Mouse (Mus musculus) hindbrain, embryonic 13.5 days (tissue): ENCODE measurements at regions not wholly inside any gene's neighbourhood (a gene's known extent, or its start where the extent isn't known, plus 50 kb on each side); places are given as distances from the start of the nearest gene placed in this dataset.
"Not testable (repeated sequence)": the region's sequence is repeated elsewhere in the genome, so short reads cannot be mapped to it uniquely, and the experiment has no call there.

Experiments
- ATAC-seq: fragments of 200-750 bp; cut with Nextera tagmentation; 2 replicates; pipeline ENCODE4 v1.8.0; 2017; ENCODE audit warnings: moderate TSS enrichment; ENCODE audit not compliant: low FRiP score
- H3K27ac ChIP-seq: fragments of 300-500 bp; sonication (generic); 2 replicates; pipeline ENCODE4 v1.5.1; 2015; ENCODE audit warnings: inconsistent platforms, mild to moderate bottlenecking, moderate library complexity
- H3K27me3 ChIP-seq: fragments of 300-500 bp; sonication (generic); 2 replicates; pipeline ENCODE4 v1.6.1; 2015; ENCODE audit warnings: mild to moderate bottlenecking, inconsistent platforms
- H3K36me3 ChIP-seq: fragments of 300-500 bp; sonication (generic); 2 replicates; pipeline ENCODE4 v1.6.1; 2015; ENCODE audit warnings: mild to moderate bottlenecking, inconsistent platforms
- H3K4me1 ChIP-seq: fragments of 300-500 bp; sonication (generic); replicated peaks from 2 replicates; pipeline ENCODE4 v1.6.1; 2015; ENCODE audit warnings: inconsistent platforms
- H3K4me2 ChIP-seq: fragments of 300-500 bp; sonication (generic); 2 replicates; pipeline ENCODE4 v1.6.1; 2015; ENCODE audit warnings: inconsistent platforms, mild to moderate bottlenecking, moderate library complexity
- H3K4me3 ChIP-seq: fragments of 300-500 bp; sonication (generic); 2 replicates; pipeline ENCODE4 v1.5.1; 2015; ENCODE audit warnings: mild to moderate bottlenecking, inconsistent platforms
- H3K9ac ChIP-seq: fragments of 300-500 bp; sonication (generic); 2 replicates; pipeline ENCODE4 v1.6.1; 2015; ENCODE audit warnings: mild to moderate bottlenecking, inconsistent platforms
- H3K9me3 ChIP-seq: fragments of 300-500 bp; sonication (generic); 2 replicates; pipeline ENCODE4 v1.6.1; 2016; ENCODE audit warnings: inconsistent platforms
- WGBS: fragments of 180-500 bp; shearing (Covaris S2); methylation state at CpG from one replicate; pipeline ENCODE4 v1.1.7; 2015; 5-methylcytosine and 5-hydroxymethylcytosine counted together

DNA sequence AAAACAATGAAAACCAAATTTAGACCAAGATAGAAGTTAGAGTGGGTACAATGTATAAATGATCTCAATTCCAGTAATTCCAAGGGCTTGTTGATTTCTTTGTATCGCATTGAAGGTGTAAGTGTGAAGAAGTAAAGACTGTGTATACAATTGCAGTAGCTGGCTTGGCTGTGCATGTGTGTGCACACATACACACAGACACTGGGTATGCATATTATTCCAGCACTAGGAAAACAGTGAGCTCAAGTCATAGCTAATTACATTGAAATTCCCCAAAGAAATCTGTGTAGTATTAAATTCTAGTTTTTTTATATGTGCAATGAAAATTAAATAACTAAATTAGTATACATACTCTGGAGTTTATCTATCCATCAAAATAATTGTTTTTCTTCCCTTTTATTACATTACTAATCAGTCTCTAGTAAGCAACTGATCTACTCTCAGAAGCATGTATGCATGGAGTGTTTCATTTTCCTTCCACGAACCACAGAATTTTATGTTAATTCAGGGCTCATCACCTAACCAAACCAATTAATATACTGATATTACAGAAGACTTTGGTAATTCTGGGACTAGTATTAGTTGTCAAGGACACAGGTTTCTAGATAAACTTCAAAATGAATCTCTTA lies 56.5 kb downstream of the Gm8797 start:
- Histone ChIP-seq H3K27me3 (no peaks in the 10 kb centered on the region), H3K27ac (no peak overlapping the region), H3K4me2 (no peak overlapping the region), H3K4me3 (no peak overlapping the region), H3K9me3 (no peaks in the 10 kb centered on the region), H3K36me3 (no peaks in the 10 kb centered on the region), H3K9ac (no peak overlapping the region), H3K4me1 (no peaks in the 10 kb centered on the region)
- WGBS = 88% methylated on average over 2 of the region's 2 CpGs
- no peak for ATAC-seq

- Histone ChIP-seq H3K4me1 (no peaks in the 10 kb centered on the region), H3K27me3 (no peaks in the 10 kb centered on the region), H3K27ac (no peak overlapping the region), H3K36me3 (no peaks in the 10 kb centered on the region), H3K4me3 (no peak overlapping the region), H3K4me2 (no peak overlapping the region), H3K9me3 (no peaks in the 10 kb centered on the region), H3K9ac (no peak overlapping the region)
- WGBS = 89% methylated on average over 3 of the region's 3 CpGs
- ATAC-seq = no peak
Measured at GRCm38 (mm10) chr3:5811071-5811590, 60.5 kb downstream of the Gm8797 start.

DNA sequence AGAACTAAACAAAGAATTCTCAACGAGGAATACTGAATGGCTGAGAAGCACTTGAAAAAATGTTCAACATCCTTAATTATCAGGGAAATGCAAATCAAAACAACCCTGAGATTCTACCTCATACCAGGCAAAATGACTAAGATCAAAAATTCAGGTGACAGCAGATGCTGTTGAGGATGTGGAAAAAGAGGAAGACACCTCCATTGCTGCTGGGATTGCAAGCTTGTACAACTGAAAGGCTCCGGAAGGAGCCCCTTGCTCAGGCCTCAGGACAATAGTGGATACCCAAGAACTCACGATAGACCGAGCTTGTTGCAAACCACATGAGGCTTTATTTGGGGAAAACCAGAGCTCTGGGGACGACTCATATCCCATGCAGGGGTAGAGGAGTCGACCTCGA lies 69.6 kb downstream of the Gm8797 start:
- not testable (repeated sequence) for H3K27ac ChIP-seq, ATAC-seq, H3K4me3 ChIP-seq, H3K9ac ChIP-seq, H3K4me1 ChIP-seq, H3K4me2 ChIP-seq, H3K27me3 ChIP-seq, H3K36me3 ChIP-seq, H3K9me3 ChIP-seq
- 95% methylated on average over 7 of the region's 7 CpGs for WGBS

GRCm38 (mm10) chr3:5860237-5860636 lies 109.6 kb downstream of the Gm8797 start:
- H3K27ac ChIP-seq, H3K9ac ChIP-seq, H3K4me1 ChIP-seq, H3K27me3 ChIP-seq, H3K36me3 ChIP-seq, H3K9me3 ChIP-seq, H3K4me2 ChIP-seq, H3K4me3 ChIP-seq, ATAC-seq: not testable (repeated sequence)
- 27% methylated on average over 20 of the region's 20 CpGs for WGBS

- H3K4me1 ChIP-seq = no peaks in the 10 kb centered on the region
- 81% methylated on average over 2 of the region's 2 CpGs for WGBS
Measured at GRCm38 (mm10) chr3:5870407-5870806, 119.8 kb downstream of the Gm8797 start.

DNA sequence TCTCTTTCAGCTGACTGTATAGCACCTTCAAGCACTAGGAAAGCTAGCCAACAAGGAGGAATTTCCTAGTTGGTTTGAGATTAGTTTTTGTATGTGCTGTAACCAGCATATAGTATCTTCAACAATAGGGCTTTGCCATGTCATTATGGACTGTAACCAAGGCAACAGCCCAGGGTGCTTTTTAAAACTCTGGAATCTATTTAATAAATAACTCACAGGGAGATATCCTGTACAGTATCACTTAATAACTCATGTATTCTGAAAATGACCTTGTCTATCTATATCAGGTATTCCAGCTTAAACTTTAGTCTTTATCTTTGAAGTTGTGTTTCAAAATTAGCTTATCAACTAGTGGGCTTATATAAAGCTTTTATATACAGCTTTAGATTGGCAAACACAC lies 128.5 kb downstream of the Gm8797 start:
- no peak for ATAC-seq
- H3K9ac ChIP-seq = no peak overlapping the region
- no peaks in the 10 kb centered on the region for H3K27me3 ChIP-seq
- H3K4me3 ChIP-seq = no peak overlapping the region
- no peaks in the 10 kb centered on the region for H3K4me1 ChIP-seq
- H3K9me3 ChIP-seq = no peaks in the 10 kb centered on the region
- H3K27ac ChIP-seq = no peak overlapping the region
- H3K36me3 ChIP-seq = no peaks in the 10 kb centered on the region
- H3K4me2 ChIP-seq = no peak overlapping the region

More at GRCm38 (mm10) chr3:5870407-5870806, 119.8 kb downstream of the Gm8797 start:
- Histone ChIP-seq H3K4me3 (no peak overlapping the region), H3K9me3 (no peaks in the 10 kb centered on the region), H3K27me3 (no peaks in the 10 kb centered on the region), H3K4me2 (no peak overlapping the region), H3K36me3 (no peaks in the 10 kb centered on the region), H3K9ac (no peak overlapping the region), H3K27ac (no peak overlapping the region)
- ATAC-seq = no peak

GRCm38 (mm10) chr3:5917536-5917935 lies 166.9 kb downstream of the Gm8797 start:
- H3K4me1 ChIP-seq = no peaks in the 10 kb centered on the region
- H3K4me3 ChIP-seq = no peak overlapping the region
- no peaks in the 10 kb centered on the region for H3K9me3 ChIP-seq
- no peaks in the 10 kb centered on the region for H3K36me3 ChIP-seq
- H3K27ac ChIP-seq = no peak overlapping the region
- WGBS = 94% methylated on average over 1 of the region's 1 CpGs
- H3K4me2 ChIP-seq = no peak overlapping the region
- no peak overlapping the region for H3K9ac ChIP-seq
- no peaks in the 10 kb centered on the region for H3K27me3 ChIP-seq
- no peak for ATAC-seq

GRCm38 (mm10) chr3:5950243-5950642 lies 199.6 kb downstream of the Gm8797 start:
- not testable (repeated sequence) for H3K27me3 ChIP-seq, ATAC-seq, H3K36me3 ChIP-seq, H3K4me3 ChIP-seq, H3K27ac ChIP-seq, H3K9me3 ChIP-seq, H3K4me1 ChIP-seq, H3K4me2 ChIP-seq, H3K9ac ChIP-seq
- 92% methylated on average over 11 of the region's 11 CpGs for WGBS

GRCm38 (mm10) chr3:5989011-5989645 lies 238.5 kb downstream of the Gm8797 start:
- not testable (repeated sequence) for H3K9ac ChIP-seq, H3K27me3 ChIP-seq, H3K36me3 ChIP-seq, H3K4me3 ChIP-seq, H3K27ac ChIP-seq, H3K9me3 ChIP-seq, ATAC-seq, H3K4me2 ChIP-seq, H3K4me1 ChIP-seq
- WGBS = 79% methylated on average over 5 of the region's 5 CpGs

DNA sequence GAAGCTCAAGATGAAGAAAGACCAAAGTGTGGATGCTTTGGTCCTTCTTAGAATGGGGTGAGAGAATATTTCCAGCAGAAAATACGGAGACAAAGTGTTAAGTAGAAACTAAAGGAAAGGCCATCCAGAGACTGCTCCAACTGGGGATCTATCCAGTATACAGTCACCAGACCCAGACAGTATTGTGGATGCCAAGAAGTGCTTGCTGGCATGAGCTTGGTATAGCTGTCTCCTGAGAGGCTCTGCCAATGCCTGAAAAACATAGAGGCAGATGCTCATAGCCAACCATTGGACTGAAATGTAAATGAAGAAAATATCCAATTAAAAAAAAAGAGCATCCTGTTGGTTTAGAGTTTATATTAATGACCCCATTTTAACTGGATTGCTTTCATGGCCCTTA lies 253.8 kb downstream of the Gm8797 start:
- 84% methylated on average over 1 of the region's 1 CpGs for WGBS
- Histone ChIP-seq H3K9ac (no peak overlapping the region), H3K27me3 (no peaks in the 10 kb centered on the region), H3K4me1 (no peaks in the 10 kb centered on the region), H3K9me3 (no peaks in the 10 kb centered on the region), H3K27ac (no peak overlapping the region), H3K4me3 (no peak overlapping the region), H3K4me2 (no peak overlapping the region), H3K36me3 (no peaks in the 10 kb centered on the region)
- no peak for ATAC-seq

GRCm38 (mm10) chr3:6018749-6019148 lies 268.1 kb downstream of the Gm8797 start:
- Histone ChIP-seq H3K27ac (no peak overlapping the region), H3K9ac (no peak overlapping the region), H3K36me3 (no peaks in the 10 kb centered on the region), H3K9me3 (no peaks in the 10 kb centered on the region), H3K4me3 (no peak overlapping the region), H3K27me3 (no peaks in the 10 kb centered on the region), H3K4me1 (no peaks in the 10 kb centered on the region), H3K4me2 (no peak overlapping the region)
- 74% methylated on average over 1 of the region's 1 CpGs for WGBS
- no peak for ATAC-seq

- H3K36me3 ChIP-seq, H3K9me3 ChIP-seq, H3K27me3 ChIP-seq, H3K9ac ChIP-seq, ATAC-seq, H3K4me1 ChIP-seq, H3K27ac ChIP-seq, H3K4me3 ChIP-seq, H3K4me2 ChIP-seq: not testable (repeated sequence)
- 71% methylated on average over 3 of the region's 3 CpGs for WGBS
Measured at GRCm38 (mm10) chr3:6041325-6041724, 290.7 kb downstream of the Gm8797 start.

DNA sequence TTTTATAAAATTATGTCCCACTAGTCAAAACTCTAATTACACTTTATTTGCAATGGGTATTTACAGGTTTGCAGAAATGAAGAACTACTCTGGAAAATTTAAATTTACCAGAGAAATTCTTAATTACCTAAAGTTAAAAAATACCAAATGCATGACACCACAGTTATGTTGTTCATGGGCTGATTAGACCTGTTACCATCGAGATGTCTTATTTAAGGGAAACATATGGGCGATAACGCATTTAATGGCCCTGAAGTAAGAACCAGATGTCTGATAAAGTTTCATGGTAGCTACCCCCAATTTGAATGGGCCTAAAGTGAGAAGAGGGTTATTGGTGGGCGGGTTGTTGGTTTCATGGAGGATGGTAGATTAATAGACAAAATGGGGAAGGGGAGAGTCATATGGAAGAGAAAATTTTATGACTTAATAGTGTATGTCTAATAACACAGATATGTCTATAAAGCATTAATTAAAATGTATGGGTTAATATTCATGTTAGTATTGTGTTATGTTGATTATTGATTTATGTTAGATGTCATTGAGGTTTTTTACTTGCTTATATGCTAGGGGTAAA lies 299.0 kb downstream of the Gm8797 start:
- Histone ChIP-seq H3K9ac (no peak overlapping the region), H3K27me3 (no peaks in the 10 kb centered on the region), H3K4me3 (no peak overlapping the region), H3K4me2 (no peak overlapping the region), H3K9me3 (no peaks in the 10 kb centered on the region), H3K36me3 (no peaks in the 10 kb centered on the region), H3K4me1 (no peaks in the 10 kb centered on the region), H3K27ac (no peak overlapping the region)
- no peak for ATAC-seq
- 93% methylated on average over 4 of the region's 4 CpGs for WGBS
